Mouse (Mus musculus): ENCODE data around the gene Hsdl1.

- no peak for TF ChIP-seq CTCF (IDR thresholded peaks at IDR 0.05; ENCODE audit: control insufficient read depth, insufficient read depth, insufficient replicate concordance, low read depth, low read length)
- no peak for TF ChIP-seq POLR2A (IDR thresholded peaks at IDR 0.05; ENCODE audit: control insufficient read depth, low read depth, low read length)
Measured at GRCm38 (mm10) chr8:119569881-119570280, 5.1 kb downstream of the Hsdl1 start.

All from testis, adult 2 months (tissue).